Mouse (Mus musculus): Measurements from ENCODE around the gene Lrrc19. TPM values are rescaled to one million over a fixed set of nuclear protein-coding genes. Genes with fewer than 3 reads are reported as not detected.
"Not testable (repeated sequence)": the region's sequence is repeated elsewhere in the genome, so short reads cannot be mapped to it uniquely, and the experiment has no call there.

Gene Lrrc19
- total RNA-seq (2021), result not detected
- long read RNA-seq, experiment 1, result 0 reads
- long read RNA-seq, experiment 2, result 0 reads

DNA sequence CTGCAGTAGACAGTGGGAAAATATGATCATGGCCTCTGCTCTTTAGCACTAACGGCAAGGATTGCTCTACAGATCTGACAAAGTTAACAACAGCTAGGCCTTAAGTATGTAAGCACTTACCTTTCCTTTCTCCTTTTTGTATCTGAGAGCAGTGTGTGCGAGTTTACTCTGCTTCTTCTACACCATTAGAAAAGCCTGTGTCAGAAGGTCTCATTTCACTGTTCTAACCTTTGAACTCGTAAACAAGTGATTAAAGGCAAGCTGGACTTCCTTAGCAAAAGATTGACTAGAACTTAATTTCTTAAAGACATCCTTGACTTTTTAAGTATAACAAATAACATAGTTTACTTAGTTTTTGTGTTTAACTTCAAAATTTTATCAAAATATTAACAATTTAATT is at the start of gene Lrrc19:
TSS of gene Lrrc19 (minus strand) at position 225 of the 400 bp plus-strand sequence.
- no peak for DNase-seq

DNA sequence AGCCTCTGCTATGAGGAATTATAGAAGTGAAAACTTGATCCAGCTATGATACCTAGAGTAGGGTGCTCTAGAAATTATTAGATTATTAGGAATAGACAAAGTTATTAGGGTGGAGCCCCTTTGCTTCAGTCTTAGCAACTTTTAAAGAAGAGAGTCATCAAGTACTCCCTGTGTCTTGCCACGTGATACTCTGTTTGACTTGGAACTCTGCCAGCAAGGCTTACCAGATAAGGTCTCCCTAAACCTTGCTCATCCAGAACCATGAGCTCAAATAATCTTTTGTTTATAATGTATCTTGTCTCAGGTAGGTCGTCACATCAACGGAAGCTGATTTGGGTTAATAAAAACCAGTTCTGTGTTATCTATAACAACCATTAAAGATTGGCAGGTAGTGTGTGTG is 46.4 kb upstream of the Lrrc19 start:
- no peak for DNase-seq

DNA sequence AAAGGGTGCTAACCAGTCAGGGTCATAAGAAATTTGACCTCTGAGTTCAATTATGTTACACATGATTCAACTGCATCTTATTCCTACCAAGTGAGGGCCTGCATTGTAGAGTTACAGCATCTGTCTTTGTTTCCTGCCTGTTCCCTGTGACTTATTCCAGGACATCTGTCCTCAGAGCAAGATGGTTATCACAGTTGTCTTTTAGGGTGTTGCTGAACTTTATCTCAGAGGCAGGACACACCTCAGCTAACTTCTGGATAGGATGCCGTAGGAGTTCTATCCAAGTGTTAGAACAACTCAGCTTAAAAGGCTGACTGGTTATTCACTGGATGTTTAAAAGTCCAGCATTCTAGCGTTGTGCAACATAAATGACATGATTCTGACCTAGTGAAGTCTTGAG is 42.2 kb upstream of the Lrrc19 start:
- DNase-seq, result no peak

DNA sequence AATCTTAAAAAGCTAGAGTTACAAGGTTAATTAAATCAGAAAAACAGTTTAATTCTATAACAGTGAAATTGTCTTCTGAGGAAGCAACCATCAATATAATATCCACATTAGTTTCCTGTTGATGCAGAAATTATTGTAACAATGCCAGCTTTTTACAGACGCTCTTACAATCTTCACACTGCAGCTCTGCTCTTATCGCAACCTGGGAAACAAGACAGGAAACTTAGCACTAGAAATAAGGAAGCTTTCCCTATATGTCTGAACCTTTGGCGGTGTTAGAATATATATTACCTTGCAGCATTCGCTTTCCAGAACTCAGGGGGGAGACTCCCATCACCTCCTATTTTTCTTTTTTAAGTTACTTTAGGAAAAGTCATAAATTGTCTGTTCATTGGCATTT is 41.1 kb upstream of the Lrrc19 start:
- no peak for DNase-seq

DNA sequence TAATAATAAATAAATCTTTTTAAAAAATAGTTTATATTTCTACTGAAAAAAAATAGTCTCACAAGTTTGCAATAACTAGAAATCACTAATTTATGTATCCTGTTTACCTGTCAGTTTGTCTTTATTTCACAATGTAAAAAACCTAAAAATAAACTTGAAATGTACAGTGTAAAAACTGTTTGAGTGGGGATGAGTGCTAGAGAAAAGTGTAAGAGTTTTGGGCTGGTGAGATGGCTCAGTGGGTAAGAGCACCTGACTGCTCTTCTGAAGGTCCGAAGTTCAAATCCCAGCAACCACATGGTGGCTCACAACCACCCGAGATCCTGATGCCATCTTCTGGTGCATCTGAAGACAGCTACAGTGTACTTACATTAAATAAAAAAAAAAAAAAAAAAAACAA is 39.9 kb upstream of the Lrrc19 start:
- not testable (repeated sequence) for DNase-seq

DNA sequence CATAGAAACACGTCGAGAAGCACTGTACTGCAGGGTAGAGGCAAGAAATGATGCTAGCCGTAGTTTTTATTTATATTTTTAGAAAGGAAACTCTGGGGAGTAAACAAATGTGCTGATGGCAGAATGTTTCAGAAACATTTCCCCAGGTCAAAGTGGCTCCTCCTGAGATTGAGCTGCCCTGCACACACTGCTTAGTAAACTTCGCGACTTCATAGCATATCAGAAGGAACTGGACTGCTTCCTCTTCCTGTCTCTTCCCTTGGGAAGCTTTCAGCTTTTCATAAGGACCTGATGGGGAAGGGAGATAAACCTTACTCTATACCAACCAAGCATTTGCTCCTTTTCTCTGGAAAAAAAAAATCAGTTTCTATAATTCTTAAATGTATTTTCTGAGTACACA is 33.4 kb upstream of the Lrrc19 start:
- no peak for DNase-seq

DNA sequence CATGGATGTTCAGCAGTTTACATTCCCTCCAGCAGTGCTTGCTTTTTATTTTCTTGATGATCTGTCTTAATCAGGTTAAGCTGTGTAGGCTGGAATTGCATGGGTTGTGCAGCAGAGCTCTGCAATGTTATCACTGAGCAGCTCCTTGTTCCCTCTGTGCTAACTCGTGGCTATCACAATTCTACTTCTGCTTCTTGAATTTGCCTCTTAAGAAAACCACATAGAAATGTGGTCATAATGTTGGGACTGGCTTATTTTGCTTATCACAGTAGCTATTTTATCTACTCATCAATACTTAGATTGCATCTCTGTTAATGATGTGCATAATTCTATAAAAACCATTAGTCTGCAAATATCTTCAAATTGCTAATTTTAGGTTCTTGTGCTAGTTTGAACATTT is 32.1 kb upstream of the Lrrc19 start:
- no peak for DNase-seq

DNA sequence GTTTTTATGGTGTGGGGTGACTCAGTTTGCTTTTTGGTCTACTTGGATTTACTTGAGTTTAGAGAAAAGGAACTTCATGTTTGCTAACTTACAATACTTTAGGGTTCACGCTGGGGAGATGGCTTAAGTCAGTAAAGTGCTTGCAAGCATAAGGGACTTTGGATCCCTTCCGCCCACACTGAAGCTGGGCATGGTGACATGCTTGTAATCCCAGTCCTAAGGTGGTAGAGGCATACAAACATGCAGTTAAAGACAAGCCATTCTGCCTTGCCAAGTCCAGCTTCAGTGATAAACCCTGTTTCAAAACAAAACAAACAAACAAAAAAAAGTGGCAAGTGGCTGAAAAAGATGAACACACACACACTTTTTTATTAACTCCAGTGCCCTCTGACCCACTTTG is 31.2 kb upstream of the Lrrc19 start:
- DNase-seq, result no peak

DNA sequence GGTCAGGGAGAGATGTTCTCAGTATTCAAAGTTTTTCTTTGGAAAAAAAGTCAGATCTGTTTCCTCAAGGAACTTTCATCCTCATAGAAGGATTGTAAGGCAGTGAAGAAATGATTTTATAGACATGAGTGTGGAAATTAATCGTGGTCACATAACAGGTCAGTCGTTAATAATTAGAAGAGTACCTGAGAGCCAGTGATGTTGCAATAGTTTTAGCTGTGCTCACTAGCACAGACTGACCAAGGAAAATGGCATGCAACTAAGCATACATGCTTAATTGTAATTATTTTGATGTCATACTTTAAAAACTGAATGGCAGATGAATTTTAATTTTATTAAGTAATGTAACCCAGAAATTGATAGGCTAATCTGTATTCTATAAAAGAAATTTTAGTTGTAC is 30.7 kb upstream of the Lrrc19 start:
- DNase-seq, result no peak

DNA sequence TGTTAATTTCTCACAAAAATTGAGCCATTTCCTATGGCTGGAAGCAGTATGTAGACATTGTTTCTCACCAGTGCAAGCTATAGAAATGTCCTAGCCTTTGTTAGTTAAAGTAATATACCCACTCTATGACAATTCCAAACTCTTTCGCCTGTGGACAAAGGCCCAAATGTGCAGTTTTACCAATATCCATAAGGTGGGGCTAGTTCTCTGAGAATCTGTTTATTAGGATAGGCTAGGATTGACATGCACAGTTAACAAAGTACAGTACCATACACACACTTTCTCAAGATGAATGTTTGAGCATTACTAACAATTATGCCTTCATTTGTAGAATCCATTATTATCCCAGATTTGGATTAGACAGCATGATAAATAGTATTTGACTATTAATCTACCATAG is 19.8 kb upstream of the Lrrc19 start:
- DNase-seq, result peak in 1 of 2 experiments; percentile 19

DNA sequence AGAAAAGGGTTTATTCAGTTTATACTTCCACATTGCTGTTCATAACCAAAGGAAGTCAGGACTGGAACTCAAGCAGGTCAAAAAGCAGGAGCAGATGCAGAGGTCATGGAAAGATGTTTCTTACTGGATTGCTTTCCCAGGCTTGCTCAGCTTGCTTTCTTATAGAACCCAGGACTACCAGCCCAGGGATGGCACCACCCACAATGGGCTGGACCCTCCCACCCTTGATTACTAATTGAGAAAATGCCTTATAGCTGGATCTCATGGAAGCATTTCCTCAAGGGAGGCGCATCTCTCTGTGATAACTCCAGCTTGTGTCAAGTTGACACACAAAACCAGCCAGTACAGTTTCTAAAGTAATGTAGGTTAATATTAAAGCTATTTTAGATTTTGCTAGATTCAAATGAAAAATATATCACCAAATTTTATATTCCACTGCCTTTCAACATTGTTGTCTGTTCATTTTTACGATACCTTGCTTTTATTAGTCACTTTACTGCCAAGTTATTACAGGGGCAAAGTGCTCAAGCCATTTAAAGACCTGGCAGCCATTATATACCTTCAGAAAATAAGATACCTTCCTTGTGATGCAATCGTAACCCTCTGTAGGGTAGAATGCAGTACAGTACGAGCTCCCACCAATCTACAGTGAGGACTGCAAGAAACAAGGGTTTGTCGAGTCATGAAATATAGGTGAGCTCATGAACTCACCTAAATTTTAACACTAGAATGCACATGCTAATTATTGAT is 657 bp upstream of the Lrrc19 start:
- not testable (repeated sequence) for DNase-seq

DNA sequence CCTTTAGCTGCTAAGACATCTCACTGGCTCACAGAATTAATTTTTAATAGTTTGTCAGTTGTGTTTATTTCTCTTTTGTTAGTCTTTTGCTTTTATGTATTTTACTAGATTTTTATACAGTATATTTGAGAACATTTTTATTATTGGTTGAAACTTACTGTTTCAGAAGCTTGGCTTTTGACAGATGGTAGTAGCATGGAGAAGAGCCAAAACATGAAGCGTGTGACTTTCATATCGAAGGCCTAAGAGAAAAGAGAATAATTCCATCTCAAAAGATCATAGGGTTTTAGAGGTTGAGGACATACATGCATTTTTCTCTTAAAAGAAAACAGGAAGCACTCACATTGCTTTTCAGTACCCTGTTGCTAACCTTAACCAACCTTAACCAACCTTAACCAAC is 6.8 kb downstream of the Lrrc19 start:
- DNase-seq, result no peak

DNA sequence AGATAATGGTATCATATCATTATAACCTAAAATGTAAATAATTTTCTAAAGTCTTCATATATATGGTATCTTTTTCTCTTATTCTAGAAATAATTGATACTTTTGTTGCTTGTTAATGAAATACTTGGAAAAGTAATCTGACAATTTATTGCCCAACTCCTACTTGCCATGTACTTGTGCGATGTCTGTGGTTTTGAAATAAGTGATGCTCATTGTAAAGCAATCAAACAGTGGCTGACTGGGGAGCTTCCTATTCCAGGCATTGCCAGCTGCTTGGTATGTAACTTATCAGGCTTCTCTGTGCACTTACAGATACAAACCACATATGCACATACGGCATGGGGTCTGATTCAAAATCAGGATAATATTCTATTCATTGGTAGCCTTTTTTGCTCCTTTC is 29.9 kb downstream of the Lrrc19 start:
- no peak for DNase-seq

DNA sequence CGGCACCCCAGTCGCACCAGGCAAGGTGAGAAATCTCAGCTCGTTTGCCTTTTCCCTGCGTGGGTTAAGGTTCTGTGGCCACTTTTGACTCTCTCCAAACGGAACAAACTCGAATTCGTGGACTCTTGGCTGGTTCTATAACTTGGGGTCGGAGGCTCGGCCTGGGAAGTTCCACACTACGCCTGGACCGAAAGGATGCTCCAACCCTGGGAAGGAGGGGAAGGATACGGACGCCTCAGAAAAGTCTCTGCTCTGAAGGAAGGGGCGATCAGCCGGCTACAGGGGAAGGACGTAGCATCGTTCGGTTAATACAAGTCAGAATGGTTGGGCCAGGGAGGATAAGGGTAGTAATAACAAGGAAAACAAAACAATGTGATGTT is 35.3 kb downstream of the Lrrc19 start:
- no peak for DNase-seq

DNA sequence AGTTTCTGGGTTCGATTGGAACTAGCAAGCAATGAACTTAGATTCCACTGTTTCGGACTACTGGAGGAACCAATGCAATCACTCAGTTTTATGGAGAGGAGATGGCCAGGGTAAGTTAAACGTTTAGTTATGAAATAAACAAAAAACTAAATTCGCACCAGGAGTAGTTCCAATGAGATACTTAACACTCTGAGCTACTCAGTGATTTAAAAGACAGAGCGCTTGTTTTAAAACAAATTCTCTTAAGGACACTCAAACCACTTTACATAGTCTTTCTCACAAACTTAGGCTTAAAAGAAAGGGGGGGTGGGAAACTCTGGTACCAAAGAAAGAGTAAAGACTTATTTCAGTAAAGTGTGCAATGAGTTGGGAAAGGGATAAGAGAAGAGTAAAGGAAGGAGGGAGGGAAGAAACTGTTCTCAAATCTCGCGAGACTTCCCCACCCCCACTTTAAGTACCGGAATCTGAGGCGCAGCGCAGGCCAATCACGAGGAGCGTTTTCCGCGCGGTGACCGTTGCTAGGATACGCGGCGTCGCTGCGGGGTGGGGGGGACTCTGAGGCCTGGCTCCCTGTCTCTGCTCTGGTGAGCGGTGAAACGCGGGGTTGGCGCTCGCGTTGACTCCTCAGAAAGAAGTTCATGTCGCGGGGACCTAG is 35.8 kb downstream of the Lrrc19 start, which contains the start of gene Ift74:
TSS of gene Ift74 (plus strand) at position 520 of the 655 bp plus-strand sequence.
- peak; percentile 95 to 97 for DNase-seq

DNA sequence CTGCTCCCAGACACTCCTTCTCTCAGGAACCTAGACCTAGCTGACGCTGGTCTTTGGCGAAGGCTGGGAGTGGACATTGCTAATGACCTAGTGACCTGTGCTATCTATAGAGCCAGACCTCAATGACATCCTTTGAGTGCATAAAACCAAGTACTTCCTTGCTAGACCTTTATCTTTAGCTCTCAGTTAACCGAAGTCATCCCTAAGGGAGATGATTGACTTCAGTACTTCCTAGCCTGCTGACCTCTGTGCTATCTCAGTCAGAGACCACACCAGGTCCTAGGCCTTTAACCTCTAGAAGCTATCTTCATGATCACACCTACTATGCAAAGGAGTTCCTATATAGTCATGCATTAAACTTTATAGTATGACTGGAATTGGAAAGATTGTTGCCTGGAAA is 39.6 kb downstream of the Lrrc19 start:
- no peak for DNase-seq

DNA sequence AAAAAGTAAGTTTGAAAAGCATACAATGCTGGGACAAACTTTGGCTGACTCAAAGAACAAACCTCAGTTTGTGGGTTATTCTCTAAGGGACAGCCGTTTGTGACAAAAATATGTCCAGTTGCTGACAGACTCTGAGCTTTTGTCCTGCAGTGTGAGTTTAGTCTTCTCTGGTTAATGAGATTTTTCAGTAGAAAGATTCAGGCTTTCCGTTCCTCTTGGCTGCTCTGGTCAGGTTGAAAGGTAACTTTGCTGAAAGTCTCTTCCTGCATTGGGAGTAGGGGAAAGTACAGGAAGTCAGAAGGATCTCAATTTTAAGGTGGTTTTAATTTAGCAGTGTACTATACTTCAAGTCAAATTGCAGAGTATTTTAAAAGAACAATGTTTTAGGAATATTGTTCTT is 44.4 kb downstream of the Lrrc19 start:
- DNase-seq, result no peak

DNA sequence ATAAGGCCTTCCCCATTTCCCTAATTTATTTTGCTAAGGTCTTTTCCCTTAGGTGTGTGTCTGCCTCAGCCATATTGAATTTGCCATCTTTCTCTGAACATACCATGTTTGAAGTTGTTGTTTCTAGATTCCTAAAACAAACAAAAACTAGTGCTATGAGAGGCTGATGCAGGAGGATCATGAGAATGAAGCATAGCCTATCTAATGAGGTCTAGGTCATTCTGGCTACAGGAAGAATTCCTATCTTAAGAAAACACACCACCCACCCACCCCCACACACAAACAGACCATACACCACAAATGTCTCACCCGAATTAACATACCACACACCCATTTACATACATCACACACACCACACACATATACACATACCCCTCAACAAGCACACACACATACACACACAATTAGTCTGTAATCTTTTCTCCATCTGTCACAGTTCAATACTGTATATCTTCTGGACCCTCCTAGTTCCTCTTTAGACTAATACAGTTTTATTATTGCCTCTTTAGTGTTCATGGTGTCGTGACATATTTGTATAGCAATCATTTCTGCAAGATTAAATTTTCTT is 45.4 kb downstream of the Lrrc19 start:
- DNase-seq, result no peak

DNA sequence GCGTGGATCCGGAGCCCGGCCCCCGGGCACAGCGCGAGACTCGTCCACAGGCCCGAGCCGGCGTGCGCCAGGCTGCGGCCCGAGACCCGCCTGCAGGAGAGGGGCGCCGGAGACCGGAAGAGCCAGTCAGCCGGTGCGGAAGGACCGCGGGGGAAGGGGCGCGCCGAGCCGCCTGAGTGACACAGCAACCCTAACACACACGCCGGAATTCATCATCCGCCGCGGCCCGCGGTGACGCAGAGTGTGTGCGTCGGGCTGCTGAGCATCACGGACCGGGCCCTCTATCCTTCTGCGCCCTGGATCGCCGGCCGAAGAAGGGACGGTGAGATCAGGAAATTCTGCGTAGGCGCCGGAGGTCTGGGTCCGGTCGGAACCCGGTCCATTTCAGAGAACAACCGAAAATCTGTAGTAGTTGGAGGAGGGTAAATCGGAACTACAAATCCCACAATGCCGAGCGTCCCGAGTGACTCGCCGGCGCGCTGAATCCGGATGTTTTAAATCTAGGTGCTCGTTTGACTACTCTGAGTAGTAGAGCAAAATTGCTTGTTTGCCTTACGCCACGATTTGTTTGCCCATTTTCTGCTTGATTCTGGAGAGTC is 46.8 kb downstream of the Lrrc19 start, which contains the start of gene Plaa:
TSS of gene Plaa (minus strand) at position 214 of the 599 bp plus-strand sequence.
- DNase-seq, result peak; percentile 92 to 94

DNA sequence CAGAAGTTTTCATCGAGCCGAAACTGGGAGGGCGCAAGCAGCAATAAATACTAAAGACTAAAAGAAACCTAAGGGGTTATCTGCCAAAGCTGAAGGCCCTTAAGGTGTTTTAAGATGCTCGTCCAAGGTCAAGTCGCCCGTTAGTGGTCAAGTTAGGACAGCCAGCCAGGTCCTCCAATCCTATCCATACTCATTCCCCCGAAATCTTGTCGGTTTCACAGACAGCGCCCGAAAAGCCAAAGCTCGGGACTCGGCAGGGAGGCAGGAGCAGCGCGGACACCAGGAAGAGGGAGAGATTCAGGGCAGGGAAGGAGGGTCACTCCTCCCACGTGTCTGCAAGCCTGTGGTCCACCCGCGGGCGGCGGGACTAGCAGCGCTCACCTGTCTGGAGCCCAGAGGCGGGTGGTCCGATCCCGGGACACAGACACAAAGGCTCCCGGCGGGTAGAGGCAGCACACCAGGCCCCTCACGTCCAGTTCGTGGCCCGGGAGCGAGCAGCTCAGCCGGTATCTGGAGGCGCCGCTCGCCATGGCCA is 47.4 kb downstream of the Lrrc19 start:
- peak in 1 of 2 experiments; percentile 43 for DNase-seq

DNA sequence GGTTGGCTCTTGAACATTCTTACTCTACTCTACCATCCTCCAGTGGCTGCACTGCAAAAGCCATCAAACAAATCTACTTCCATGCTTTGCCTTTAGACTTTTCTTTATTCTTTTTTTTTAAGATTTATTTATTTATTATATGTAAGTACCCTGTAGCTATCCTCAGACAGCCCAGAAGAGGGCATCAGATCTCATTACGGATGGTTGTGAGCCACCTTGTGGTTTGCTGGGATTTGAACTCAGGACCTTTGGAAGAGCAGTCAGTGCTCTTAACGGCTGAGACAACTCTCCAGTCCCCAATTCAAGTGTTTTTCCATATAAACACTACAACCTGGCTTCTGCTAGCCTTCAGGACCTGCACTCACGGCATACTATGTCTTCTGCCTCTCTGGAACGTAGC is 48.5 kb downstream of the Lrrc19 start:
- DNase-seq, result peak in 1 of 2 experiments; percentile 6

DNA sequence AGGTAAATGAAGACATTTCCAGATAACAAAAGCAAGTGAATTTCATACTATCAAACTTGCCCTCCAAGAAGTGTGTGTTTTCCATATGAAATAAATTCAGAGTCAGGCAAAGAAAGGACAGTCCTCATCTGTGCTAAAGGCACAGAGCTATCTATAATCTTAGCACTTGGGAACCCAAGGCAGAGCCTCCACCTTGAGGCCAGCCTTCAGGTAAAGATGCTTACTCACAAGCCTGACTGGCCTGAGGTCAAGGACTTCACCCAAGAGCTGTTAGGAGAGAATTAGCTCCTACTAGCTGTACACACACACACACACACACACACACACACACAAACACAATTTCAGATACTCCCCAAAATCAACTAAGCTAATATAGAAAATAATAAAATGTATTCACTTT is 57.2 kb downstream of the Lrrc19 start:
- no peak for DNase-seq

Data from adrenal gland, postnatal 36 days (tissue).